Comparison of ENCODE assay signal across 18 mouse cellular contexts in the genomic region with DNA sequence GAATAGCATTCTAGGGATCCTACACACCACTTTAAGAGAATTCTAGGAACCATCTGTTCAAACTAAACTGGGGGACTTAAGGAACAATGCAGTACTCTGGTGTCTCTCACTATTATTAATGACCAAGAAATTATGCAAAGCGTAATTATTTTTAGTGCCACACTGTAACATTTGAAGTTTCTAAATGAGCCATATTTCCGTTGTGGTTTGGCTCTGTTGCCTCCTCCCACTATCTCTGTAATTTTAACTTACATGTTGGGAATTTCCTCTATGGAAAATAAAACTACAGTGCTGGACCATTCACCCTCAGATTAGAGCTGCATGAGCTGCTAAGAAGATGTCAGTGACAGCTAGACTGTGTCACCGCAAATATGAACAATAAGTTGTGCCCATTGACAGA.
"Had no signal": no experiment of that assay in that cellular context is flagged by ENCODE, and none has a peak within 500 bp of the region (broad histone marks: within the 10 kb centered on the region; RNA-seq: fewer than 3 reads in every experiment).

No protein-coding gene starts in this region.

- H3K4me1 ChIP-seq: limb, embryonic 12.5 days; liver, embryonic 13.5 days; lung, embryonic 15.5 days; midbrain, embryonic 10.5 days; midbrain, embryonic 15.5 days; neural tube, embryonic 12.5 days; stomach, embryonic 15.5 days had no signal

- H3K27ac ChIP-seq: kidney, postnatal 0 days; layer of hippocampus, adult 2 months; limb, embryonic 12.5 days; liver, embryonic 13.5 days; lung, embryonic 15.5 days; midbrain, embryonic 10.5 days; midbrain, embryonic 15.5 days; neural tube, embryonic 12.5 days; stomach, embryonic 15.5 days had no signal

- H3K4me3 ChIP-seq: layer of hippocampus, adult 2 months; limb, embryonic 12.5 days; liver, embryonic 13.5 days; lung, embryonic 15.5 days; midbrain, embryonic 10.5 days; midbrain, embryonic 15.5 days; neural tube, embryonic 12.5 days; stomach, embryonic 15.5 days had no signal

- ATAC-seq: liver, postnatal 0 days; midbrain, embryonic 15.5 days had no signal

- H3K4me2 ChIP-seq: limb, embryonic 12.5 days; liver, embryonic 13.5 days; lung, embryonic 15.5 days; midbrain, embryonic 15.5 days; neural tube, embryonic 12.5 days; stomach, embryonic 15.5 days had no signal

- DNase-seq: kidney, adult 9 months; kidney, postnatal 4 days; liver; liver, embryonic 13.5 days; liver, postnatal 0 days; lung, postnatal 14 days; right cerebral cortex, postnatal 4 days; spleen, adult 18-20 months; thymus, adult 2 months; thymus, postnatal 36 days had no signal

- H3K27me3 ChIP-seq: limb, embryonic 12.5 days; liver, embryonic 13.5 days; lung, embryonic 15.5 days; midbrain, embryonic 15.5 days; neural tube, embryonic 12.5 days; stomach, embryonic 15.5 days had no signal

- H3K9me3 ChIP-seq: limb, embryonic 12.5 days; liver, embryonic 13.5 days; lung, embryonic 15.5 days; midbrain, embryonic 10.5 days; midbrain, embryonic 15.5 days; neural tube, embryonic 12.5 days; stomach, embryonic 15.5 days had no signal

- H3K36me3 ChIP-seq: limb, embryonic 12.5 days; liver, embryonic 13.5 days; lung, embryonic 15.5 days; midbrain, embryonic 10.5 days; midbrain, embryonic 15.5 days; neural tube, embryonic 12.5 days; stomach, embryonic 15.5 days had no signal

- H3K9ac ChIP-seq: limb, embryonic 12.5 days; liver, embryonic 13.5 days; liver, postnatal 0 days; lung, embryonic 15.5 days; midbrain, embryonic 15.5 days; neural tube, embryonic 12.5 days; stomach, embryonic 15.5 days had no signal
